Mouse (Mus musculus) heart, postnatal 10 days (tissue): ENCODE results near the gene Fam50a. TPM values are rescaled to one million over a fixed set of nuclear protein-coding genes. Genes with fewer than 3 reads are reported as not detected.
"Not testable (repeated sequence)": the region's sequence is repeated elsewhere in the genome, so short reads cannot be mapped to it uniquely, and the experiment has no call there.

Experiments
- DNase-seq, 2 experiments: peaks; one replicate each; pipeline ENCODE4 v3.0.0; 2021
- intact Hi-C: fragments of 180-260 bp; cut with DNase I; formaldehyde crosslinking; loops from one replicate; pipeline ENCODE4 v1.15.1; 2025
- microRNA-seq, 2 experiments: library from miRNA; unstranded; fragments of <30 nt; microRNA quantifications; one replicate each; pipeline ENCODE4 v1.2.0; 2022
- total RNA-seq, 2 experiments: library from RNA; stranded (reverse); gene quantifications; 2 replicates each; pipeline ENCODE4 v1.2.3; 2021

Gene Fam50a
- total RNA-seq, 2 experiments from 2014 or later = 29.9 to 33.9 TPM

- DNase-seq = peak; percentile 70 to 73
- intact Hi-C loops = no loop called here
Measured at GRCm38 (mm10) chrX:74328725-74329161, 15.9 kb downstream of the Fam50a start, which contains the start of gene Plxna3. Plxna3 (plus strand) TSS chrX:74329066.

DNA sequence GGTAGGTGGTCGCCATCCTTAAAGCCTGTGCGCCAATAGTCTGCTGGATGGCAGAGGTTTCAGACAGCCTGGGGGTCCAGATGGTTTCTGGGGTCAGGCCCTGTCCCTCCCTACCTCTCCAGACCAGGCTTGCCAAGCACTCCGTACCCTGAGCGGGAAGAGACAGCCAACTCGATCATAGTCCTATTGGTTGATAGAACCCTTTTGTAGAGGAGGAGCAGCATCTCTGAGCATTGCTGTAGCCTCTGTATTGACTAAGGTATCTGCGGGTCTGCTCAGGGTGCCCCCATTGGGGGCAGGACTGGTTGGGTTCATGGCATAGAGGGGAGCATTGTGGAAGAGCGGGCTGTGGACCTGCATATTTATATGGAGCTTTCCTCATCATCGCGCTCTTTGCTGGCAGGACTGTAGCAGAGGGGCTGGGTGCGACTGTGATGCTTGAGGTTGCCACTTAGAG is 16.4 kb downstream of the Fam50a start:
- no peak for DNase-seq
- intact Hi-C loops = no loop called here

DNA sequence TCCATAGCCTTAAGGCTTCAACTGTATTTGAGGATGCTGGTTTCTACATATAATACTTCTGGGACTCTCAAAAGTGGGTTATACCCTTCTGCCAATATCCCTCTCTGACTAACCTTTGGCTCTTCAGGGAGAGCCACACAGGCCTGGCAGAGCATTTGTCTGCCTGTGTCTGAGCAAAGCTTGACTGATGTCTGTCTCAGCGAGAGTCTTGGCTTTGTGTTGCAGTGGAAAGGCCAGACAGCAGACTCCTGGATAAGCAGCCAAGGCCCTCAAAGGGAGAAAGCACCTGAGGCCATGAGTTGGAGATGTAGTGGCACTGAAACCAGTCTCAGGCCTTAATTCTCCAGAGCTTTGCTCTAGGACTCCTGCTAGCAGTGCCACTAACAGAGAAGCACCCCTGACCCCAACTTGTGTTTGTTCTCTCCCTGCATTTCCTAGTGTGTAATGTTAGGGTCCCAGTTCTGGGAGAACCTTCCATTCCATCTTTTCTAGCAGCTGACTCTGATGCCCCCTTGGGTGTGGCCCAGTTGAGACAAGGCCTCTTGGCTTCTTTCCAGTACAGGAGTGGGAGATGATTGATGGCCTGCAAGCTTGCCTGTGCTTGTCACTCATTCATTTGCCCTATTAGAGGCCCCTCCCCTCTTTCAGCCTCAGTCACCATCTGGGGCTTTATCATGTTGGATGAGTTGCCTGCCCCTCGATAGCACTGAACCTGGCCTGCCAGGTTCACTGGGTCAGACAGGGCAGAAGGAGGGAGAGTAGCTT is 17.5 kb downstream of the Fam50a start:
- DNase-seq = no peak
- intact Hi-C loops = no loop called here

DNA sequence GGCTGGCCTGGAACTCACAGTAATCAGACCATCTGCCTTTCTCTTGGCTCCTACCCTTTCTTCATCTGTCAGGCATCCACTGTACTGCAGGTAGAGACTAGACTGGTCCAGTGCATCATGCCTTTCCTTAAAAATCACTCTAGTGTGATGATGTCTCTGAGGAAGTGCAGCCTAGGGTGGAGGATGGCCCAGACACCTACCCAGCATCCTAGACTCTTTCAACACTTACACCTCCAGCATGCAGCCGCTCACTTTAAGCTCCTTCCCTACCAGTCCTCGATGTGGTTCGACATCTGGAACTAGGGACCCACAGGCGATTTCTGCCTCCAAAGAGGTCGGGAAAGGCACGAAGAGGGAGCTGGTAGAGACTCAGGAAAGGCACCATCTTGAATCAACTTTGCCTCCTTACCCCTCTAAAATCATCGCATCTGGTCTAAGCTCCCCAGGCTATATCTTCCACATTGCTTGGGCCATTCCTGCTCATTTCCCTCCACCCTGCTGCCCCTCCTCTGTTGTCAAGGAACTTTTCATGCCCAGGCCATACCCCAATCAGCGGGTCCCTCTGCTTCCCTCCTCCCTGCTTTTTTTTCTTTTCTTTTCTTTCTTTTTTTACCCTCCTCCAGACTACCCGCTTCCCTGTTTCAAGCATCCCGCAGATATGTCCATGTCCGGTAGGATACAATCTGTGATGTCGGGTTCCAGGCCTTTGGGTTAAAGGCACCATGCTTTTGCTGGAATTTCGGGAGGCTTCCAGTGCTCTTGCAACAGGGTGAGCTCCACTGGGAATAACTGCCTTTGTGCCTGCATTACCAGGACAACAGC is 40.0 kb downstream of the Fam50a start:
- no peak for DNase-seq
- intact Hi-C loops = loop anchor here (5.0 kb wide), 1 partner anchor 41 kb away; the partner anchor contains the start of gene Fam50a

GRCm38 (mm10) chrX:74353467-74353770 is 40.6 kb downstream of the Fam50a start, which contains the start of gene Lage3:
Lage3 (minus strand) TSS chrX:74353618.
- intact Hi-C loops = loop anchor here (5.0 kb wide), 1 partner anchor 41 kb away; the partner anchor contains the start of gene Fam50a
- DNase-seq = peak; percentile 83 to 87

- intact Hi-C loops, DNase-seq: not testable (repeated sequence)
Measured at GRCm38 (mm10) chrX:74357069-74357468, 44.2 kb downstream of the Fam50a start.

DNA sequence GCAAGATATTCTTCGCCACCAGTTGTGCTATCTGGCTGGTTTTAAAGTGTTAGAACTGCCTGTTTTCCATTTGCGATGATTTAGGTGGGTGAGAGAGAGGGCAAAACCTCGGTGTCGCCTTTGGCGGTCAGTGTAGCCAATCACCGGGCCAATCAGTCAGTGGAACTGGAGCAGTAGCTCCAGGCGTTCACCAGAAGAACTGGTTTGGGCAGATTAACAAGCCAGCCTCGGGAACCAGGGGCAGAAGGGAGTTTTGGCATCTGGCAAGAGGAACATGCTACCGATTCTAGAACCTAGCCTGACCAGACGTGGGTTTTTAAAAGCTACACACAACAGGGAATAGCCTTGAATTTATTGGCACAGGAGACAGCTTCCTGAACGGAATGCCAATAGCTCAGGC is 46.3 kb downstream of the Fam50a start:
- DNase-seq = no peak
- intact Hi-C loops = no loop called here

- DNase-seq = no peak
- intact Hi-C loops = no loop called here
Measured at GRCm38 (mm10) chrX:74367512-74367911, 54.7 kb downstream of the Fam50a start.

DNA sequence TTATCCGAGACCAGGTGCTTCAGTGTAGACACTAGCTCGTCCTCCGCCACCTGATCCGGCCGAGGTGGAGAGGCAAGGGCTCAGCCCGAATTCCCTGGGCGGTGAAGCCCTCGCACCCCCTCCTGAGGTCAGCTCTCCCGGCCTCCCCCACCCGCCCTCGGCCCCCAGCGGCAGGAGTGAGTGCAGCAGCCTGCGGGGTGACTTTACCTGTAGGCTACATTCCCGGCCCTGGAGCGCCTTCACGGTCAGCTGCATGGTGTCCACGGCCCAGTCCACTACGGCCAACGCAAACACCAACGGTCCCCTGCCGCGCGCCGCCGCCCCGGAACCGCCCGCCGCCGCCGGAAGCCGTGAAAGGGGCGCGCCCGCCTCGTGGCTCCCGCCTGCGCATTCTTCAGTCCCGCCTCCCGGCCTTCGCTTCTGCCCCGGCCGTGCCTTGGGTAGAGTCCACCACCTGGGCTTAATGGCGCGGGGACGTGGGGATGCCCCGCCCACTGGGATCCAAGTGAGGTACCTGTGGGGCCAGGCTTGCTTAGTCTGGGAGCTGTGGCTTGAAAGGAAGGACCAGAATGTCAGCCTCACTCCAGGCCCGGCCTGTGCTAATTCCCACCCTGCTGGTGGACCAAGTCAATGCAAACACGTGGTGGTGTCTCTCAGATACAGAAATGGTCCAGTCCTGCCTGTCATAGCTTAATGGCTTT is 55.5 kb downstream of the Fam50a start:
- peak; percentile 77 to 79 for DNase-seq
- intact Hi-C loops = no loop called here

Small RNA genes lying within 50 kb of the gene (microRNA-seq; reads per million reads assigned to microRNA genes)
- gene Mir7091 (0.47 to 0.70 reads per million in 2 experiments), gene Mir7092 (0 reads per million in 2 experiments)

Other genes starting within 250 kb of the Fam50a start
- not detected for gene Opn1mw, start 185.6 kb upstream of the Fam50a start, total RNA-seq
- 10 to 100 TPM; 32.9 to 34.3 TPM for gene Mecp2, start 177.7 kb upstream of the Fam50a start, total RNA-seq
- not detected for gene Tex28, start 145.2 kb upstream of the Fam50a start, total RNA-seq
- not detected for gene Tktl1, start 135.8 kb upstream of the Fam50a start, total RNA-seq
- gene Flna, start 63.2 kb upstream of the Fam50a start, total RNA-seq = 100 to 1,000 TPM; 245 TPM
- gene Emd, start 58.3 kb upstream of the Fam50a start, total RNA-seq = 10 to 100 TPM; 39.7 to 47.5 TPM
- 100 to 1,000 TPM; 247 to 291 TPM for gene Rpl10, start 42.2 kb upstream of the Fam50a start, total RNA-seq
- 10 to 100 TPM; 40.4 to 44.1 TPM for gene Taz, start 31.1 kb upstream of the Fam50a start, total RNA-seq
- gene Dnase1l1, start 30.7 kb upstream of the Fam50a start, total RNA-seq = 10 to 100 TPM; 14.7 to 17.7 TPM
- 100 to 1,000 TPM; 119 to 123 TPM for gene Atp6ap1, start 15.9 kb upstream of the Fam50a start, total RNA-seq
- gene Gdi1, start 8.0 kb upstream of the Fam50a start, total RNA-seq = 10 to 100 TPM; 88.1 to 93.0 TPM
- gene Plxna3, start 16.0 kb downstream of the Fam50a start, total RNA-seq = 1 to 10 TPM; 1.8 to 2.3 TPM
- gene Lage3, start 40.6 kb downstream of the Fam50a start, total RNA-seq = 10 to 100 TPM; 44.3 to 45.0 TPM
- gene Ubl4a, start 60.2 kb downstream of the Fam50a start, total RNA-seq = 10 to 100 TPM; 47.1 to 53.3 TPM
- gene Slc10a3, start 60.3 kb downstream of the Fam50a start, total RNA-seq = 1 to 10 TPM; 7.6 to 7.8 TPM
- gene Fam3a, start 80.2 kb downstream of the Fam50a start, total RNA-seq = 10 to 100 TPM; 20.7 to 22.7 TPM
- gene Ikbkg, start 80.3 kb downstream of the Fam50a start, total RNA-seq = 10 to 100 TPM; 45.7 to 48.4 TPM
- 10 to 100 TPM in 1 of 2 experiments, 1 to 10 TPM in 1; 9.3 to 10.4 TPM for gene G6pdx, start 116.2 kb downstream of the Fam50a start, total RNA-seq
- gene Gm6880, start 168.4 kb downstream of the Fam50a start, total RNA-seq = not detected